Mouse (Mus musculus) liver, postnatal 0 days (tissue): Measurements from ENCODE around the gene Ece1. TPM values are rescaled to one million over a fixed set of nuclear protein-coding genes. Genes with fewer than 3 reads are reported as not detected.

Experiments used
- ATAC-seq: fragments of 200-750 bp; cut with Nextera tagmentation; 2 replicates; pipeline ENCODE4 v1.8.0; 2017; ENCODE audit warnings: mild to moderate bottlenecking, moderate library complexity
- DNase-seq: peaks from one replicate; pipeline ENCODE4 v3.0.0-alpha.2; 2016
- H3K27ac ChIP-seq: fragments of 300-500 bp; sonication (generic); 2 replicates; pipeline ENCODE4 v1.5.1; 2014; ENCODE audit warnings: antibody characterized with exemption, moderate library complexity, mild to moderate bottlenecking, low read depth
- H3K27me3 ChIP-seq: fragments of 300-500 bp; sonication (generic); 2 replicates; pipeline ENCODE4 v1.6.1; 2014; ENCODE audit warnings: low read length, control low read depth, mixed read lengths; ENCODE audit not compliant: insufficient read depth
- H3K36me3 ChIP-seq: fragments of 300-500 bp; sonication (generic); replicated peaks from 2 replicates; pipeline ENCODE4 v1.6.1; 2014; ENCODE audit warnings: mild to moderate bottlenecking, control low read depth, low read length, moderate library complexity, mixed read lengths; ENCODE audit not compliant: insufficient read depth
- H3K4me1 ChIP-seq: fragments of 300-500 bp; sonication (generic); 2 replicates; pipeline ENCODE4 v1.6.1; 2014; ENCODE audit warnings: antibody characterized with exemption, mild to moderate bottlenecking, control low read depth; ENCODE audit not compliant: insufficient read depth
- H3K4me2 ChIP-seq: fragments of 300-500 bp; sonication (generic); 2 replicates; pipeline ENCODE4 v1.6.1; 2014; ENCODE audit warnings: low read depth, mild to moderate bottlenecking, low read length, moderate library complexity, mixed read lengths
- H3K4me3 ChIP-seq: fragments of 300-500 bp; sonication (generic); 2 replicates; pipeline ENCODE4 v1.5.1; 2014; ENCODE audit warnings: low read depth, low read length
- H3K9ac ChIP-seq: fragments of 300-500 bp; sonication (generic); replicated peaks from 2 replicates; pipeline ENCODE4 v1.6.1; 2014; ENCODE audit warnings: mild to moderate bottlenecking, moderate library complexity
- H3K9me3 ChIP-seq: fragments of 300-500 bp; sonication (generic); 2 replicates; pipeline ENCODE4 v1.6.1; 2016; ENCODE audit warnings: mild to moderate bottlenecking, control low read depth, low read length, mixed read lengths
- CTCF ChIP-seq: sonication (generic); IDR thresholded peaks from 2 replicates; pipeline ENCODE4 v1.5.1; 2016; ENCODE audit warnings: antibody characterized with exemption, low read depth
- EP300 ChIP-seq: IDR thresholded peaks from 2 replicates; pipeline ENCODE4 v1.6.1; 2016; ENCODE audit warnings: antibody characterized with exemption, low read depth, mild to moderate bottlenecking
- WGBS: fragments of 180-500 bp; shearing (Covaris S2); extraction: QIAGEN DNeasy Blood & Tissue Kit; methylation state at CpG from one replicate; pipeline ENCODE4 v1.1.7; 2014; ENCODE audit not compliant: insufficient replicate concordance; 5-methylcytosine and 5-hydroxymethylcytosine counted together
- polyA plus RNA-seq: library from polyadenylated mRNA; unstranded; fragments of >200 nt; fragmentation: Nextera tagmentation; extraction: Ambion mirVana; gene quantifications from 2 replicates; pipeline ENCODE4 v1.2.1, GENCODE M21; 2015

The Ece1 gene
- polyA plus RNA-seq, 1 experiment from 2014 or later, result 35.7 TPM

- DNase-seq, result no peak
- no peak overlapping the region for H3K27ac ChIP-seq
- H3K4me3 ChIP-seq, result no peak overlapping the region
- WGBS, result 87% methylated on average over 6 of the region's 6 CpGs
- H3K27me3 ChIP-seq, result no peaks in the 10 kb centered on the region
- ATAC-seq, result no peak
- no peaks in the 10 kb centered on the region for H3K4me1 ChIP-seq
- peaks cover 5% of the 10 kb centered on the region; the same call in 1 of the 2 replicates for H3K9me3 ChIP-seq
- no peak overlapping the region for H3K4me2 ChIP-seq
- TF ChIP-seq EP300, result no peak
- TF ChIP-seq CTCF, result no peak
- H3K36me3 ChIP-seq, result no peaks in the 10 kb centered on the region
- no peak overlapping the region for H3K9ac ChIP-seq
These were observed 11.9 kb upstream of the Ece1 start for GRCm38 (mm10) chr4:137850161-137850560.

GRCm38 (mm10) chr4:137851484-137851883, 10.6 kb upstream of the Ece1 start:
- Histone ChIP-seq H3K9me3 (peaks cover 5% of the 10 kb centered on the region; the same call in 1 of the 2 replicates), H3K36me3 (no peaks in the 10 kb centered on the region), H3K4me1 (peaks cover 6% of the 10 kb centered on the region), H3K9ac (no peak overlapping the region), H3K4me3 (no peak overlapping the region), H3K4me2 (no peak overlapping the region), H3K27me3 (no peaks in the 10 kb centered on the region), H3K27ac (no peak overlapping the region)
- TF ChIP-seq CTCF (peak; percentile 80), EP300 (no peak)
- DNase-seq (peak; percentile 42), ATAC-seq (no peak)
- WGBS, result 48% methylated on average over 2 of the region's 2 CpGs

- Histone ChIP-seq H3K4me2 (no peak overlapping the region), H3K9ac (no peak overlapping the region), H3K27me3 (no peaks in the 10 kb centered on the region), H3K4me1 (peaks cover 6% of the 10 kb centered on the region), H3K9me3 (no peaks in the 10 kb centered on the region), H3K27ac (no peak overlapping the region), H3K36me3 (no peaks in the 10 kb centered on the region), H3K4me3 (no peak overlapping the region)
- TF ChIP-seq CTCF, result no peak
- TF ChIP-seq EP300, result no peak
- ATAC-seq (no peak), DNase-seq (no peak)
- WGBS, result 52% methylated on average over 6 of the region's 6 CpGs
These were observed 8.2 kb upstream of the Ece1 start for GRCm38 (mm10) chr4:137853822-137854221.

- WGBS, result 56% methylated on average over 9 of the region's 9 CpGs
- Histone ChIP-seq H3K4me1 (peaks cover 6% of the 10 kb centered on the region), H3K27me3 (no peaks in the 10 kb centered on the region), H3K4me3 (no peak overlapping the region), H3K27ac (no peak overlapping the region), H3K9me3 (no peaks in the 10 kb centered on the region), H3K9ac (0 out of 2 replicates have a peak overlapping the region, but pooled peaks have one; percentile 5), H3K36me3 (no peaks in the 10 kb centered on the region), H3K4me2 (no peak overlapping the region)
- TF ChIP-seq EP300 (no peak), CTCF (no peak)
- ATAC-seq, result peak; percentile 69
- peak; percentile 47 for DNase-seq
These were observed 6.2 kb upstream of the Ece1 start for GRCm38 (mm10) chr4:137855741-137856341.

- Histone ChIP-seq H3K9ac (no peak overlapping the region), H3K9me3 (no peaks in the 10 kb centered on the region), H3K27ac (no peak overlapping the region), H3K4me3 (no peak overlapping the region), H3K4me1 (peaks cover 6% of the 10 kb centered on the region), H3K27me3 (no peaks in the 10 kb centered on the region), H3K36me3 (no peaks in the 10 kb centered on the region), H3K4me2 (no peak overlapping the region)
- TF ChIP-seq CTCF, result peak; percentile 86
- no peak for TF ChIP-seq EP300
- peak; percentile 78 for DNase-seq
- 43% methylated on average over 7 of the region's 7 CpGs for WGBS
- ATAC-seq, result no peak
These were observed 4.9 kb upstream of the Ece1 start for GRCm38 (mm10) chr4:137857116-137857515.

GRCm38 (mm10) chr4:137858371-137858770, 3.7 kb upstream of the Ece1 start:
- 56% methylated on average over 2 of the region's 2 CpGs for WGBS
- no peaks in the 10 kb centered on the region for H3K36me3 ChIP-seq
- H3K27me3 ChIP-seq, result no peaks in the 10 kb centered on the region
- no peak overlapping the region for H3K4me2 ChIP-seq
- ATAC-seq (no peak), DNase-seq (no peak)
- H3K9me3 ChIP-seq, result no peaks in the 10 kb centered on the region
- TF ChIP-seq CTCF (no peak), EP300 (no peak)
- peaks cover 10% of the 10 kb centered on the region for H3K4me1 ChIP-seq
- H3K27ac ChIP-seq, result no peak overlapping the region
- H3K4me3 ChIP-seq, result no peak overlapping the region
- H3K9ac ChIP-seq, result no peak overlapping the region
